Mouse (Mus musculus): Measurements from ENCODE around the gene Gal3st2c. TPM values are rescaled to one million over a fixed set of nuclear protein-coding genes. Genes with fewer than 3 reads are reported as not detected.

Gal3st2c gene
- polyA plus RNA-seq (2021; fragmentation: Nextera tagmentation): not detected in 2 replicates
- long read RNA-seq, experiment 1: 0 reads
- long read RNA-seq, experiment 2: 0 reads

GRCm38 (mm10) chr1:93990209-93990608, at the start of gene Gal3st2c:
Gene Gal3st2c (plus strand): TSS chr1:93990509.

DNA sequence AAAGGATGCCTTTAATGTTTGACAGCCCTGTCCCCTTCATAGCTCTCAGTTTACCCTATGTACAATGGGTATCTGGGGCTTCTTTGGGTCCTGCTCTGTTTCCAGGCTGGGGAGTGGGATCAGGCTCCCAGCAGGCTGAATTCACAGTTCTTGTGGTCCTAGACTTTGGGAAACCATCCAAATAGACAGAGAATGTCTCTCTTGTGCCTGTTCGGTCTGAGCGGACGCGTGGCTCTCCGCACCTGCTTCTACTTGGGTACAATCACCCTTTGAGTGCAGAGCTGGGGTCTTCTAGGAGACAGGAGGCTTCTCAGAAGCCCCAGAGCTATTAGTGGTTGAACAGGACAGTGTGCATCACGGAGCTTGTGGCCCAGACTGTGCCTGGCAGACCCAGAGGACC, 29.8 kb downstream of the Gal3st2c start, which contains the start of gene Neu4:
TSS of gene Neu4 (plus strand) at position 301 of the 400 bp plus-strand sequence.

GRCm38 (mm10) chr1:94052373-94052772, 62.1 kb downstream of the Gal3st2c start, which contains the start of gene Pdcd1:
Gene Pdcd1 (minus strand): TSS chr1:94052553.

Other genes starting within 250 kb of the Gal3st2c start
- 29.1 and 43.9 TPM in 2 replicates for gene Atg4b, start 239.0 kb upstream of the Gal3st2c start, polyA plus RNA-seq (2021; fragmentation: Nextera tagmentation)
- 13.3 and 17.3 TPM in 2 replicates for gene Thap4, start 235.6 kb upstream of the Gal3st2c start, polyA plus RNA-seq (2021; fragmentation: Nextera tagmentation)
- gene Dtymk, start 188.6 kb upstream of the Gal3st2c start, polyA plus RNA-seq (2021; fragmentation: Nextera tagmentation): 67.2 and 82.9 TPM in 2 replicates
- gene Ing5, start 186.5 kb upstream of the Gal3st2c start, polyA plus RNA-seq (2021; fragmentation: Nextera tagmentation): 5.3 and 7.7 TPM in 2 replicates
- 5.6 and 6.2 TPM in 2 replicates for gene D2hgdh, start 165.6 kb upstream of the Gal3st2c start, polyA plus RNA-seq (2021; fragmentation: Nextera tagmentation)
- gene Gal3st2, start 129.2 kb upstream of the Gal3st2c start, polyA plus RNA-seq (2021; fragmentation: Nextera tagmentation): 0.06 TPM in 1 of 2 replicates, not detected in the other
- gene Gal3st2b, start 72.2 kb upstream of the Gal3st2c start, polyA plus RNA-seq (2021; fragmentation: Nextera tagmentation): not detected in 2 replicates
- gene Neu4, start 29.9 kb downstream of the Gal3st2c start, polyA plus RNA-seq (2021; fragmentation: Nextera tagmentation): 3.5 and 4.6 TPM in 2 replicates
- gene Pdcd1, start 62.0 kb downstream of the Gal3st2c start, polyA plus RNA-seq (2021; fragmentation: Nextera tagmentation): 0.16 TPM in 1 of 2 replicates, not detected in the other

Data from left cerebral cortex, adult 6 months (tissue).